Mouse (Mus musculus): ENCODE results near the gene Tmed4. TPM values are rescaled to one million over a fixed set of nuclear protein-coding genes. Genes with fewer than 3 reads are reported as not detected.
A peak's percentile ranks its signal among the peaks of the same experiment; 100 is the strongest.
"Not testable (repeated sequence)": the region's sequence is repeated elsewhere in the genome, so short reads cannot be mapped to it uniquely, and the experiment has no call there.

The Tmed4 gene
- total RNA-seq, 2 experiments from 2014 or later: 86.8 to 99.1 TPM

DNA sequence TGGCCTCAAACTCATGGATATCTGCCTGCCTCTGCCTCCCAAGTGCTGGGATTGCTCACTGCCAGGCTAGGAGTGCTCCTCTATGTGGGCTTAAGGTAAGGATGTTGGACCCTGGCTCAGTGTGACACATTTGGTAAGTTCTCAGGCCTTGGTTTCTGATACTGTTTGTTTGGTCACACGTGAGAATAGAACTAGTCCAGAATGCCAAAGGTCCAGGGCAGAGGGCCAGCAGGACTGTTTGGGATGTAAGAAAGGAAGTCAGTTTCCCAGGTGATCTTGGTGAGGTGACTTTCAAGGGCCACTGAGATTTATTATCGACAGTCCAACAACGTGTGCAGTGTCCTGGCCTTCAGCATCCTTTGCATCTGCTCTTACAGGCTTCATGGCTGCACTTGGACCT lies 1.8 kb upstream of the Tmed4 start:
- DNase-seq (ENCODE audit: low spot score in 2 of 2): no peak
- intact Hi-C loops (cut with DNase I): no loop called here

DNA sequence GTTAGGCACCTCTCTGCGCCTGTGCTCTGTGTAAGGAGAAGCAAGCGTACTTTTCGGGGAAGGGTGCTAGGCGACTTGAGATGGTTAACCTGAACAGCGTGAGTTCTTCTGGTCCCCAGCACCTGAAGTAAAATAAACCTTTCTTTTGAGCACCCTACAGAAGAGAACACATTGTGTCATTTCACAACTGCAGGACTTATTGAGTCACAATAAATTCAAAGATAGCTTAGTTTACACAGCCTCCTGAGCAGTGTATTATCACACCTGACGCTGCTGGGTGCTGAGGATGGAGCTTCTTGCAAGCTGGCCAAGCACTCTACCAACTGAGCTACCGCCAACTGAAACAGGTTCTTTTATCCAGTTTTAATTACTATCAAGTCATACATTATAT lies 419 bp upstream of the Tmed4 start:
- intact Hi-C loops (cut with DNase I): no loop called here
- no peak for DNase-seq (ENCODE audit: low spot score in 2 of 2)

DNA sequence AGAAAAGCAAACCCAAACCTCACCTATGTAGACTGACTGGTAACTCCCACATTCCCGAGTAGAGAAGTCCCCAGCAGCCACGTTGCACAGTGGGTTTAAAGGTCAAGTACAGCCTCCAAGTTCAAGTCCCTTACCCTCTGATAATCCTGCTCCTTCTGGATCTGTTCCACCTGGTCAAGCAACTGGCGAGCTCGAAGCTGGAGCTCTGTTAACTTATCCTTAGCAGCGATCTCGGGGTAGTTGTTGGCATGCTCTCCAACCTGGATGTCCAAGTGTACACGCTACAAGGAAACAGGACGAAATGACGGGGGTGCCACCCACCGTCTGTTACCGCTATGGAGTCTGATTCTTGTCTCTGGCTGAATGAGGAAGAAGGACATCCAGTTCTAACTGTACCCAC lies 1.1 kb downstream of the Tmed4 start:
- intact Hi-C loops (cut with DNase I): no loop called here
- DNase-seq (ENCODE audit: low spot score in 2 of 2): no peak

DNA sequence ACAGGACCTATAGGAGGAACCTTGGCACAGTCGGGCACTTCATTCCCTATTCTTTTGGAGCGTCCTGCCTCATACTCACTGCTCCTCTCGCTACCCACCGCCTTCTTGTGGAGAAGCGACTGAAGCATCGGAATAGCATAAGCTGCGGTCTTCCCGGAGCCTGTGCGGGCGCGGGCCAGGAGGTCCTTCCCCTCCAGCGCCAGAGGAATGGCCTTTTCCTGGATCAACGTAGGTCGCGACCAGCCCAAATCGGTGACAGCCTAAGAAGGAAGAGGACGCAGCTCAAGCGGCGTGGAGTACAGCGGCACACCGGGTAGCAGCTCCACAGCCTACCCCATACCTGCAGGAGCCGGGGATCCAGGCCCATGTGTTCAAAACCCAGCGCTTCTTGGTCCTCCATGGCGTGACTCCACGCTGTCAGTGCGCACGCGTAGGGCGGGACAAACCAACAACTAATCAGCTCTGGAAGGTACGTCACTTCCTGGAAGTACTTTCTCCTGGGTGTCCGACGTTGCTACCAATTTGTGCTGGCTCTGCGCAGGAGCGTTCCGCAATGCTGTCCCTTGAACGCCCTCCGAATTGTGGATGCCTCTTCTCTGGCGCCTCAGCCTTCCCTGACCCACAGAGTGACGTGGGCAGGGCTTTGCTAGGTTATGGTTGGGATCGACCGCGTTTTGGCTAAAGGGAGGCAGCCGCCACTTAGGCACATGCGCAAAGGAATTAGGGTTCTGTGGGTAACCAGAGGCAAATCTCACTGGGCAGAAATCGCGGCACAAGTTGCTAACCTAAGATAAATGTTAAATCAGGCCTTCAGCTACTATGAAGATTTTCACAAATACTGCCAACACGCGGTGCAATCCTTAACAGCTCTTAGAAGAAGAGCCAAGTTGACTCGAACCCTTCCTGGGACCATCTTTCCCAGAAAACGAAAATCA lies 7.1 kb downstream of the Tmed4 start, which contains the start of gene Ddx56:
Gene Ddx56, minus strand, starts transcription at position 453 of the 935 bp plus-strand sequence.
- intact Hi-C loops (cut with DNase I): loop anchor here (5.0 to 10.0 kb wide), 2 partner anchors 65 to 153 kb away; partner anchors contain the start of genes A730071L15Rik and Nudcd3
- DNase-seq (ENCODE audit: low spot score in 2 of 2): peak; percentile 90

DNA sequence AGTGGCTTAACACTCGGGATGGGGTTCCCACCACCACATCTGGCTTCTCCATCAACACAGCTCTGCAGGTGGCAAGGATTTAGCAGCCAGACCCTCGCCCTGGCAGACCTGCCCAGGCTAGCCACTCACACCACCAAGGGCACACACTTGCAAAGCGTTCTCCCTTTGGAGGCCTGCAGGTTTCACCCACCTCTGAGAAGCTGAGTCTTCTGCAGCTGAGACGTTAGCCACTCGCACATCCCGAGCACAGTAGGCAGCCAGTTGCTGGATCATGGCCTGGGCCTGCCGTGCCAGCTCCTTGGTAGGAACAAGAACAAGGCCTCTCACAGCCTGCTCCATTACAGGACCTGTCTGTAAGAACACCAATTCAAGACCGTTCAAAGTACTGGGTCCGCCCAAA lies 8.0 kb downstream of the Tmed4 start:
- no peak for DNase-seq (ENCODE audit: low spot score in 2 of 2)
- intact Hi-C loops (cut with DNase I): loop anchor here (5.0 to 10.0 kb wide), 2 partner anchors 64 to 152 kb away; partner anchors contain the start of genes A730071L15Rik and Nudcd3

DNA sequence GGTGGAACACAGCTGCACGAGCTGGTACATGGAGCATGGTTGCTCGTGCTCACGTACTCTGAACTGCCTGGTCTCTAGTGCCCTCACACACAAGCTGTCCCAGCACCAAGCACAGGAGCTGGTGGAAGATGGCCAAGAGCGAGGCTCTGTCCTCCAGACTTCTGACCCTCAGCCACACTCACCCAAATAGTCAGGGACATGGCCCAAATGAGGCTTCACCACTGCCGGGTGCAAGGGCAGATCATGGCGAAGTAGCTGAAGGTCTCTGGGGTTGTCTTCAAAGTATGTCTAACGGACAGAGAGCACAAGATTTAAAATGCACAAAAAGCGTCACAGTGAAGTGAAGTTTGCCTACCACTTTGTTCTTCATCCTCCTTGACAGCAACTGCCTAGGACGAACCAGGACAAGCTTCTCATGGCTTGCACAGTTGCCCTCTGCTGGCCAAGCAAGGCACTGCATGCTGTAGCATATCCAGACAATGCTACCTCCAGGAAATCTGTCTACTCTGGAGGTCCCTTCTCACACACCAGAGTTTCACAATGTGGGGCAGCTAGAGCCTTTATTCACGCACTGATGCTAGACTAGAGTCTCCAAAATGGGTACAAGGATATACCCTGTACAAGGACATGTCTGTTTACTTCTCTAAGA lies 13.1 kb downstream of the Tmed4 start:
- intact Hi-C loops (cut with DNase I): loop anchor here (5.0 to 10.0 kb wide), 2 partner anchors 147 to 269 kb away; no protein-coding TSS in a partner anchor
- DNase-seq (ENCODE audit: low spot score in 2 of 2): peak; percentile 59 to 64

DNA sequence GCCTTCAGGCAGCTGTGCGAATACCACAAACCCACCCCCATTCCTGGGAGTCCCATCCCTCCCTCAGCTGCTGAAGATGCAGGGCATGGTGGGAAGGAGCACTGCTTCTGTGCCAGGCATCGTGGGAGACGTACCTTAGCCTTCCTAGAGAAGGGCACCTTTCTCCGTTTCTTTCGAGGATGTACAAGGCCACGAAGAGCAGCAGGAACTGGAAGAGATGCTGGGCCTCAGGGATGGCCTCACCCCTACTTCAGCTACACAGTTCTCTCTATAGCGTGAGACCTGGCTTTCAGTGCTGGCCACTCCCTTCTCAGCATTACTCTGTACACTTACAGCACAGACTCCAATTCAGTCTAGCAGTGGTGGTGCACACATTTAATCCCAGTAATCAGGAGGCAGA lies 15.3 kb downstream of the Tmed4 start:
- no peak for DNase-seq (ENCODE audit: low spot score in 2 of 2)
- intact Hi-C loops (cut with DNase I): no loop called here

DNA sequence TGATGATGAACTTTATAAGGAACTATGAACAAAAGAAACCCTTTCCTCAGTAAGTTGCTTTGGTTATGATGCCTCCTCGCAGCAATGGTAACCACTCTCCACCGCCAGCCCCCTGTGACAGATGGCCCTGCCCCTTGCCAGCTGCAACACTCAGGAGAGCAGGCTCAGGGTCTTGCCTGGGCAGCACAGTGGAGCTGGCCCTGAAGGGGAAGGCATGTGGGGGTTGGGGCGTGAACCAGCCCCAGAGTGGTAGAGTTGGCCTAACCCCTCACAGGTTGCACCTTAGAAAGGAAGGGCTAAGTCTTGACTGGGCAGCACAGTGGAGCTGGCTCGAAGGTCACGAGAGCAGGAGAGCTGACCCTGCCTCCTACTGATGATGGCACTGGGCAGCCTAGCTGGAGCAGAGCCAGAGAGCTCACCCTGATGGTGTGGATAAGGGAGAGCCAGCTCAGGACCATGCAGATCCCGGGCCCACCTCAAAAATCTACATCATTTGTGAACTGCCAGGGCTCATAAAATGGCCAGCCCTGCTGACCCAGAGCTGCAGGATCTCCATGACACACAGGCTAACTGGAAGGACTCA lies 18.1 kb downstream of the Tmed4 start:
- intact Hi-C loops (cut with DNase I): no loop called here
- no peak for DNase-seq (ENCODE audit: low spot score in 2 of 2)

DNA sequence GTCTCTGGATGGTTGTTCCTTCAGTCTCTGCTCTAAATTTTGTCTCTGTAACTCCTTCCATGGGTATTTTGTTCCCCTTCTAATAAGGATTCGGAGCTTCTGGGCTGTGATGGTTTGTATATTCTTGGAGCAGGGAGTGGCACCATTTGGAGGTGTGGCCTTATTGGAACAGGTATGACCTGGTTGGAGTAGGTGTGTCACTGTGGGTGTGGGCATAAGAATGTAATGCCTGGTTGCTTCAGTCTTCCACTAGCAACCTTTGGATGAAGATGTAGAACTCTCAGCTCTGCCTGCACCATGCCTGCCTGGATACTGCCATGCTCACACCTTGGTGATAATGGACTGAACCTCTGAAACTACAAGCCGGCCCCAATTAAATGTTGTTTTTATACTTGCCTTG lies 20.1 kb downstream of the Tmed4 start:
- DNase-seq (ENCODE audit: low spot score in 2 of 2); intact Hi-C loops (cut with DNase I): not testable (repeated sequence)

DNA sequence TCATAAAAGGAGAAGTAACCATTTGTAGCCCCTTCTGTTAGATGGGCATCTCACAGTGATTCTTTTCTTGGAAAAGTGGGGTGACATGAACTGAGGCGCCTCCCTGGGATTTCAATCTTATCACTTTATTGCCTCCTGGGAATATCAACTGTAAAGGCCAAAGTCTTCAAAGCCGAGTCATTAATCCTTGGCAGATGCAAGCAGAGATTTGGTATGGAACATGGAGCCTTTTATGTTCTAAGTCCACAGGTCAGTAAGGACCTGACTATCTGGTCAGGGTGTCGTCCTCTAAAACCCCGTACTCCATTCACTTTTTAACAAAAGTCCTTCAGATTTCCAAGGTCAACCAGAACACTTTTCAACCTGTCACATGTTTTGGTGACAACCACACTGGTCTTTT lies 21.8 kb downstream of the Tmed4 start:
- intact Hi-C loops (cut with DNase I): no loop called here
- no peak for DNase-seq (ENCODE audit: low spot score in 2 of 2)

DNA sequence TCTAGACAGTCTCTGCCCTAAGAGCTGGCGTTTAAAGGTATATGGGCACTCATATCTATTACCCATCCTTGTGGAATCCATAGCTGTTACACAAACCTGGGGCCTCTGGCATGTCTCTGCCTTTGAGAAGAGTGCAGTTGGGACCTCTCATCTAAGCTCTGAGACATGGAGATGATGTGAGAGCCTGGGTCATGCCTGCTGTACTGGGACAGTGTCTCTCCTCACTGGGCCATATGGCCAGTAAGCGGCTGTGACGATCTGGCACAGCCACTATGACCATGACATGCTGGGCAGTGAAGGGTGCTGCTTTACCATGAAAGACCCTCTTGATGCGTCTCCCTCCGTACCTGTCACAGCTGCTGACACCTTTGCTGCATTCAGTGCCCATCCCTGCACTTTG lies 22.4 kb downstream of the Tmed4 start:
- DNase-seq (ENCODE audit: low spot score in 2 of 2): no peak
- intact Hi-C loops (cut with DNase I): no loop called here

DNA sequence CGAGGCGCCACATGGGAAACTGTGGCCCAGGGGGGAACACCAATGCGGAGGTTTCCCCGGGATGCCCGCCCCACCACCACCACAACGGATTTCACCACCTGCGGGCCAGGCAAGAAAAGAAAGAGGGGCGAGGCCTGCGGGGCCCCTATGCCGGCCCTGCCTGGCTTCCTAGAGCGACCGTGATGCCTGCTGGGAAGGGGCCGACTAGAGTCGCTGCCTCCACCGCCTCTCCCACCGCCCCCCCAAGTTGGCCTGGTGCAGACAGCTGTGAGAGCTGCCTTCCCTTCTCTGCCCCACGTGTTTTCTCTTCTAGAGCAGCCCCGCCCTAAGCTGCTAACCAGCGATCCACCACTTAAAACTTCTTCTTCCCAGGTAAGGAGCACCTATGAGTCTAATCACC lies 30.0 kb downstream of the Tmed4 start:
- intact Hi-C loops (cut with DNase I): no loop called here

DNA sequence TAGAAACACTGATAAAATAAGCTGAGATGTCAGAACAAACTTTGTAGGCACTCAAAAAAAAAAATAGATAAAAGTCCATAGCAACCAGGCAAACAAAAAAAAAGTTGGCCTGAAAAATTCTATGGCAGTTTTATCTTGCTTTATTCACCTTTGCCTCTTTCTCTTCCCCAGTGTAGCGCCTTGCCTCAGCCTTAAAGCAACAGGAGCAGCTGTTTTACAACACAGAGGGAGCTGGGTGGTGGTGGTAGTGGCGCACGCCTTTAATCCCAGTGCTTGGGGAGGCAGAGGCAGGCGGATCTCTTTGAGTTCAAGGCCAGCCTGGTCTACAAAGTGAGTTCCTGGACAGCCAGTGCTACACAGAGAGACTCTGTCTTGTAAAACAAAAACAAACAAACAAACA lies 41.6 kb downstream of the Tmed4 start:
- intact Hi-C loops (cut with DNase I): no loop called here
- DNase-seq (ENCODE audit: low spot score in 2 of 2): no peak

More for the DNA sequence above, 30.0 kb downstream of the Tmed4 start:
- no peak for DNase-seq (ENCODE audit: low spot score in 2 of 2)

DNA sequence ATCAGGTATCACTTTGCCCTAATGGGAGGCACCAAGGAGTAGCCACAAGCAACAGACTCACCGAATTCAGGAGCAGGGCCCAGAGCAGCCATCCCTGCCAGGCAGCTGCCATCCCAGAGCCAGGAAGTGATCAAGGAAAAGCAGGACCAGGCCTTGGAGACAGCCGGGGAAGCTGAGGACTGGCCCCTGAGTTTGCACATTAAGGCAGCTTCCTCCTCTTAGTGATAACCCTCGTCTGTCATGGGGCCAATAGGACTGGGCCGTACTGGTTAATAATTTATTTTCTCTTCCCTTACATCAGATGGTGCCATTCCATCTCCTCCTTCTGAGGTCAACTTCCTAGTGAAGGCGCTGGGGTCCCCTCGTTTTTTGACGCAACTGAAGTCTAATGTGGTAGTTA lies 44.7 kb downstream of the Tmed4 start, which contains the start of gene Npc1l1:
Gene Npc1l1, minus strand, starts transcription at position 132 of the 400 bp plus-strand sequence.
- DNase-seq (ENCODE audit: low spot score in 2 of 2): no peak
- intact Hi-C loops (cut with DNase I): no loop called here

DNA sequence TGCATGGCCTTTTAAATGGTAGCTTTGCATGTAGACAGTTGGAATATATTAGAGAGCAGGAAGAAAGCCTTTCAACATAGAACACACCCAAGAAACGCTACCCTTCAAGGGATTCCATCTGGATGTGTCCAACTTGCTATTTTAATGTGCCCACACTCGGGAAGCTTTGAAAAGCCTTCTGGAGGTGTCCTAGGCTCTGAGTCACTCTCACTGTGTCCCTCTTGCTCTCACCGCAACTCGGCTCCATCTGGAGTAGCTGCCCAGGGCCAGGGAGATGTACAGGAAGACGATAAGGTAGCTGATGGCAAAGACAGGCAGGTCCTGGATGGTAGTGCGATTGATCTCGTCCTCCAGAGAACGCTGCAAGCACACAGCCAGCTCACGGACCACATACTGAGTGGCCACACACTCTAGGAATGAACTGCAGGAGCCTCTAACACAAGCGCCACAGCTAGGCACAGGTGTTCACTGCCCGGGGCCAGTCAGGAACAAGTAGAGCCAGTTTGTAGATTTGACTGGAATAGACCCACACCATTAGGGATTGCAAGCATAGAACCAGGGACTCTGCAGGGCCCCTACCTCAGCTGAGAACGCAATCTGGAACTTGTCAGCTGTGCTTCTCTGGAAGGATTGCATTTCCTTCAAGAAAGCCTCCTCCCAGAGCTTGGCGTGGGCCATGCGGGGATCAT lies 50.0 kb downstream of the Tmed4 start:
- peak; percentile 58 to 64 for DNase-seq (ENCODE audit: low spot score in 2 of 2)
- intact Hi-C loops (cut with DNase I): no loop called here

DNA sequence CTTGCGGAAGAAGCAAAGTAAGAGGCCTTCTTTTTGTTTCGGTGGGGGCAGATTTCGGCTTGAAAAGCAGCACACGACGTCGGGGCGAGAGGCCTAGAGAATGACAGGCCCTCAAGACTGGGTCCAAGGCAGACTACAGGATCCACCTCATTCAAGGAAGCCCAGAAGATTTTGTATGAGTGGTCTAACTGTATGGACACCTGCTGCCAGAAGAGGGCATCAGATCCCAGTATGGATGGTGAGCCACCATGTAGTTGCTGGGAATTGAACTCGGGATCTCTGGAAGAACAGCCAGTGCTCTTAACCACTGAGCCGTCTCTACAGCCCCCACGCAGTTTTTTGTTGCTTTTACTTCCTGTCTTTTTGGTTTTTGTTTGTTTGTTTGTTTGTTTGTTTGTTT lies 52.5 kb downstream of the Tmed4 start:
- intact Hi-C loops (cut with DNase I): no loop called here
- DNase-seq (ENCODE audit: low spot score in 2 of 2): no peak
